Mouse (Mus musculus) G1E (cell line): ENCODE results near the gene Hsd17b11.

Source experiments
- CTCF ChIP-seq: IDR thresholded peaks from 2 replicates; pipeline ENCODE4 v1.5.1; 2012; ENCODE audit warnings: low read depth, low read length, inconsistent platforms, mixed read lengths
- POLR2AphosphoS5 ChIP-seq: IDR thresholded peaks from 2 replicates; pipeline ENCODE4 v1.6.1; 2012; ENCODE audit warnings: low read depth, low read length, inconsistent platforms; ENCODE audit not compliant: insufficient replicate concordance

DNA sequence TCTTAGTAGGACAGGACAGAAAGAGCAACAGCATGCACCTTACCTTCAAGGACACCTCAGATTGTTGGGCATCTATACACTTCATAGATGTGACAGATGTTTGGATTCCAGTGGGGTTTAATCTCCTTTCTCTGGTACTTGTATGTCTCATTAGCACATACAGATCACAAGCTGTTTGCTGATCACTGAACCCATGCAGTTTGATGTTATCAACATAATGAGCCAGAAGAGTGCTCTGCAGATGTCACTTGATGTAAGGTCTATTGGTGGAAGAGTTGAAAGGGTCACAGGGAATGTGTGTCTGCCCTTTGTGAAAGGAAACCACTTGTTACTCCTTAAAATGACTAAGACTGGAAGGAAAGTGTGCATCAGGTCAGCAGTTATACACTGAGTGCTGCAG, 13.3 kb upstream of the Hsd17b11 start:
- no peak for TF ChIP-seq CTCF
- TF ChIP-seq POLR2AphosphoS5 = no peak
